Mouse (Mus musculus) ES-E14 (cell line): ENCODE measurements around the gene Ctnna3.

ENCODE experiments used
- HCFC1 ChIP-seq: IDR thresholded peaks from 2 replicates; pipeline ENCODE4 v1.6.1; 2012; ENCODE audit warnings: low read length, inconsistent platforms, borderline replicate concordance; ENCODE audit not compliant: insufficient read depth
- MAFK ChIP-seq: IDR thresholded peaks from 2 replicates; pipeline ENCODE4 v1.6.1; 2014; ENCODE audit warnings: mild to moderate bottlenecking, low read depth, low read length, inconsistent platforms; ENCODE audit not compliant: insufficient read depth
- ZC3H11A ChIP-seq: IDR thresholded peaks from 2 replicates; pipeline ENCODE4 v1.6.1; 2012; ENCODE audit warnings: low read depth, mild to moderate bottlenecking, inconsistent platforms, low read length, borderline replicate concordance

DNA sequence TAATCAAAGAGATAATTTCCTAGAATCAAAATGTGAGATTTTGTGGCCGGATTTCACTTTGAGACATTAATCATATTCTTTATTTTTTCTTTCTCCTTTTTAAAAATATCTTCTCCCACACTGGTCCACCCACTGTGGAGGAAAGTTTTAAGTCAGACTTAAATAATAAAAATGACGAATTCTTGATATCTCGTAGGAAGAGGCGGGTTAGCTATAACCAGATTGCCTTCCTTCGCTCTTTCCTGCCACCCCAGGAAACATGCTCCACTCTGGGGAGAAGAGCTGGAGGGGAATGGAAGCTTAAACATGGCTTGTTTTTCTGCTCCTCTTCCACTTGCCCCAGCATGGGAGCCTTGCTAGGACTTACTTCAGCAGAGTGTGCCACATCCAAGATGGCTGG, 169.5 kb downstream of the Ctnna3 start:
- TF ChIP-seq ZC3H11A (no peak), MAFK (no peak), HCFC1 (no peak)
